Mouse (Mus musculus) G1E (cell line): Measurements from ENCODE around the gene Rbm38.

ENCODE experiments used
- CTCF ChIP-seq: IDR thresholded peaks from 2 replicates; pipeline ENCODE4 v1.5.1; 2012; ENCODE audit warnings: low read depth, low read length, inconsistent platforms, mixed read lengths
- POLR2AphosphoS5 ChIP-seq: IDR thresholded peaks from 2 replicates; pipeline ENCODE4 v1.6.1; 2012; ENCODE audit warnings: low read depth, low read length, inconsistent platforms; ENCODE audit not compliant: insufficient replicate concordance
- TAL1 ChIP-seq: conservative IDR thresholded peaks from 2 replicates; pipeline ENCODE4 v1.6.1; 2012; ENCODE audit warnings: low read depth, low read length, inconsistent platforms, mixed read lengths

DNA sequence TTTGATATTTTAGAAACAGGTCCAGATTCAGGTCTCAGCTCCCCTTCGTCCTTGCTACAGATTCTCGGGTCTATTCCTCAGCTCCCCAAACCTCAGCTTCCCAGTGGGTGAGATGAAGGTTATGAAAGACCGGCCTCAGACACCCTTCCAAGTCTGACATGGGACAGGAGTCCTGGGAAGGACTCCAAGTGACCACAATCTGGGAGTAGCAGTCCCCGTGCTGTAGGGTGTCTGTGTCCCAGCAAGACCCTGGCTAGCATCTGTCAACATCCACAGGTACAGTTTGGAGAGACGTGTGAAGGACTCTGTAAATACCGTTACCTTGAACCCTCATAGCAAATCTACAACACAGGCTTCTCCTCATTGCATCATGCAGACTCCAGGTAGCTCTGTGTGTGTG, 45.1 kb upstream of the Rbm38 start:
- no peak for TF ChIP-seq TAL1
- no peak for TF ChIP-seq CTCF
- TF ChIP-seq POLR2AphosphoS5 = no peak
